Mouse (Mus musculus) G1E (cell line): ENCODE measurements around the gene 6030468B19Rik.

Experiments used
- CTCF ChIP-seq: IDR thresholded peaks from 2 replicates; pipeline ENCODE4 v1.5.1; 2012; ENCODE audit warnings: low read depth, low read length, inconsistent platforms, mixed read lengths
- GATA1 ChIP-seq: IDR thresholded peaks from 2 replicates; pipeline ENCODE4 v1.6.1; 2012; ENCODE audit warnings: borderline replicate concordance, low read length, inconsistent platforms, mixed read lengths
- GATA2 ChIP-seq: IDR thresholded peaks from 2 replicates; pipeline ENCODE4 v1.6.1; 2012; ENCODE audit warnings: low read depth, low read length, inconsistent platforms, borderline replicate concordance
- POLR2AphosphoS5 ChIP-seq: IDR thresholded peaks from 2 replicates; pipeline ENCODE4 v1.6.1; 2012; ENCODE audit warnings: low read depth, low read length, inconsistent platforms; ENCODE audit not compliant: insufficient replicate concordance
- TAL1 ChIP-seq: conservative IDR thresholded peaks from 2 replicates; pipeline ENCODE4 v1.6.1; 2012; ENCODE audit warnings: low read depth, low read length, inconsistent platforms, mixed read lengths

DNA sequence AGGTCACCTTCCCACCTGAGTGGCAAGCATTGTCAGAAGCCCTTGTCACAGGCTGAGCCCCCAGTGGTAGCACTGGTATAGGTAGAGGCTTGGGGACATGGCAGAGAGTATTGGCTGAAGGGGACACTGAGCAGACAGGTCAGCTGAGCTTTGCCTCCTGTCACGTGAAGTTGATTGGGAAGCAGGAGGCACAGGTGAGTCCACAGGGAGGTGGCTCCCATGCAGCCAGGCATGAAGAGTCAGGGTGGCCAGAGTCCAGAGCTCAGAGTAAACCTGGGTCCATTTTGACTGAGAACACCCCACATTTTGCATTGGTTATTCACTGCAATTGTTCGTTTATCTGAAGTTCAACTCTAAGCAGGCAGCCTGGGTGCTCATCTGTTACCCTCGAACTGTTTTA lies 55.4 kb downstream of the 6030468B19Rik start:
- TF ChIP-seq CTCF (no peak), GATA1 (no peak), TAL1 (no peak), POLR2AphosphoS5 (no peak), GATA2 (no peak)
